Mouse (Mus musculus): Measurements from ENCODE around the gene Fmo2. TPM values are rescaled to one million over a fixed set of nuclear protein-coding genes. Genes with fewer than 3 reads are reported as not detected.

Fmo2 gene
- total and polyA plus RNA-seq, 3 experiments: 17.9 to 52.9 (median 35.5) TPM

DNA sequence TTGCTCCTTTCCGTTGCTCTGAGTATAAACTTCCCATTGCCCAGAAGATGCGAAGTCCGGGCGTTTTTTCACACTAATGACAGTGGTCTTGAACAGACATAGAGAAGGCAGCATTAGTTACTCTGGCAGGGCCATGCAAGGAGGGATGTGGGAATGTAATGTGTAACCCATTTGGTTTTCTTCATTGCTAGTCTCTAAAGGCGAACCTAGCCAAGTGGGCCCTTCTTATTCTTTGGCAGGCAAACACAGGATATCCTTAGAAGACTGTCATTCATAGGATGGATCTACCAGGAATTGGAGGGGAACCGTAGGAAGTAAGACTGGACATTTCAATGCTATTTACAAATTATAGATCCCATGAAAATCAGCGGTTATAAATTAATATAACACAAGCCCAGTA is 10.9 kb downstream of the Fmo2 start:
- Histone ChIP-seq H3K4me3 (no peak overlapping the region), H3K27me3 (ENCODE audit: control insufficient read depth, insufficient read depth, low read length) (no peaks in the 10 kb centered on the region), H3K4me1 (ENCODE audit: control insufficient read depth, insufficient read depth, low read length) (peaks cover 7% of the 10 kb centered on the region), H3K27ac (peak overlapping the region; percentile 80), H3K79me2 (replicated peaks; ENCODE audit: control insufficient read depth, insufficient read depth, low read length) (no peaks in the 10 kb centered on the region), H3K9ac (ENCODE audit: low read depth, low read length) (no peak overlapping the region), H3K36me3 (ENCODE audit: control insufficient read depth, insufficient read depth, low read length) (peaks cover 18% of the 10 kb centered on the region)
- TF ChIP-seq EP300 (IDR thresholded peaks at IDR 0.05; ENCODE audit: insufficient read depth, low read depth, low read length): no peak
- no peak for TF ChIP-seq CTCF (IDR thresholded peaks at IDR 0.05)
- TF ChIP-seq POLR2A (IDR thresholded peaks at IDR 0.05; ENCODE audit: insufficient read depth, low read depth, low read length): no peak
- intact Hi-C loops (cut with DNase I): loop anchor here (2.0 to 5.0 kb wide), 2 partner anchors 21 to 70 kb away; partner anchors contain the start of gene Fmo1
- 57% methylated on average over 7 of the region's 7 CpGs for WGBS
- DNase-seq: no peak

DNA sequence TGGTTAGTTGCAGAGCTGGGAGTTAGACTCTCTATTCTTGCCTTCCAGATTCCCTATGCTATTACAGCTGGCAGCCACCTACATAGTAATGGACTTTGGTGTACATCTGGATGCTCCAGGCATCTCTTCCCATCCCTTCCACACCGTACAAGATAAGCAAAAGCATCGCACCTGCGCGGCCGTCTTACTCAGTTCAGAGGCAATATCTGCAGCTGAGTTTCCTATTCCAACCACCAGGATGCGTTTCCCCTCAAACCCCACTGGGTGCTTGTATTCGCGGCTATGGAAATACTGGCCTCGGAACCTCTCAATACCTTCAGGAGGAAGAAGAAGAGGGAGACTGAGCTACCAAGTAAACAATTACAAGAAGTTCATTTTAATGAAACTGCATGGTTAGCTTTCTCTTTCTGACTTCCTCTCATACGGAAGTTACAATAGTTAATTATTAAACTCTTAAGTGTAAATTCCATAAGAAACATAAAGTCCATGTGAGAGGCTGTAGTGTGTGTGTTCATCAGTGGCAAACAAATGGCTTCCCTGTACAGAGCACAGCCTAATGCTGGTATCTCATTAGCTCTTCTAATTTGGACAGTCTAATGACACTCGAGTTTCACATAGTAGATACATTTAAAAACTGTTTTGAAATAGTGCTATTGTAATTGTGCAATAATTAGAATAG is 12.2 kb downstream of the Fmo2 start:
- no peak overlapping the region for H3K27ac ChIP-seq
- intact Hi-C loops (cut with DNase I): loop anchor here (2.0 to 5.0 kb wide), 2 partner anchors 19 to 69 kb away; partner anchors contain the start of gene Fmo1
- no peak overlapping the region for H3K9ac ChIP-seq (ENCODE audit: low read depth, low read length)
- 78% methylated on average over 11 of the region's 11 CpGs for WGBS
- peaks cover 3% of the 10 kb centered on the region; the same call in 1 of the 2 replicates for H3K4me1 ChIP-seq (ENCODE audit: control insufficient read depth, insufficient read depth, low read length)
- H3K27me3 ChIP-seq (ENCODE audit: control insufficient read depth, insufficient read depth, low read length): no peaks in the 10 kb centered on the region
- no peaks in the 10 kb centered on the region for H3K79me2 ChIP-seq (replicated peaks; ENCODE audit: control insufficient read depth, insufficient read depth, low read length)
- TF ChIP-seq EP300 (IDR thresholded peaks at IDR 0.05; ENCODE audit: insufficient read depth, low read depth, low read length) (no peak), CTCF (IDR thresholded peaks at IDR 0.05) (no peak), POLR2A (IDR thresholded peaks at IDR 0.05; ENCODE audit: insufficient read depth, low read depth, low read length) (no peak)
- peaks cover 19% of the 10 kb centered on the region for H3K36me3 ChIP-seq (ENCODE audit: control insufficient read depth, insufficient read depth, low read length)
- DNase-seq: no peak
- H3K4me3 ChIP-seq: no peak overlapping the region

DNA sequence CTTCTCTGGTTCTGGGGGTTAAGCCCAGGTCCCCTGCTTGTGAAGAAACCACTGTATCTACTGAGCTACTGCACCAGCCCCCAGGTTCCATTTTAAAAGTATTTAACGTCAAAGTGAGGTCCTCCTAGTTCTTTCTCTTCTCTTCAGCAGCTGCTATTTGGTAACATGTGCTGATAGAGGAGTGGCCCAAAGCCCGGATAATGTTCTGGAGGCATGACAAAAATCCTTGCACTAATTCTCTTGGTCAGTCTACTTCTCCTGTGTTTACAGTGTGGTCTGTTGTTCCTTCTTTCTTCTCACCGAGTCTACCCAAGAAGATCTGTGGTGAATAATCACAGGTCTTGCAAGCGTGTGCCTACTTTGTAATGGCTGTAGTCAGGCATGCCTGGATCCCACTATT is 15.8 kb downstream of the Fmo2 start:
- intact Hi-C loops (cut with DNase I): no loop called here
- TF ChIP-seq EP300 (IDR thresholded peaks at IDR 0.05; ENCODE audit: insufficient read depth, low read depth, low read length) (no peak), POLR2A (IDR thresholded peaks at IDR 0.05; ENCODE audit: insufficient read depth, low read depth, low read length) (peak; percentile 22; the same call in 1 of the 2 replicates)

DNA sequence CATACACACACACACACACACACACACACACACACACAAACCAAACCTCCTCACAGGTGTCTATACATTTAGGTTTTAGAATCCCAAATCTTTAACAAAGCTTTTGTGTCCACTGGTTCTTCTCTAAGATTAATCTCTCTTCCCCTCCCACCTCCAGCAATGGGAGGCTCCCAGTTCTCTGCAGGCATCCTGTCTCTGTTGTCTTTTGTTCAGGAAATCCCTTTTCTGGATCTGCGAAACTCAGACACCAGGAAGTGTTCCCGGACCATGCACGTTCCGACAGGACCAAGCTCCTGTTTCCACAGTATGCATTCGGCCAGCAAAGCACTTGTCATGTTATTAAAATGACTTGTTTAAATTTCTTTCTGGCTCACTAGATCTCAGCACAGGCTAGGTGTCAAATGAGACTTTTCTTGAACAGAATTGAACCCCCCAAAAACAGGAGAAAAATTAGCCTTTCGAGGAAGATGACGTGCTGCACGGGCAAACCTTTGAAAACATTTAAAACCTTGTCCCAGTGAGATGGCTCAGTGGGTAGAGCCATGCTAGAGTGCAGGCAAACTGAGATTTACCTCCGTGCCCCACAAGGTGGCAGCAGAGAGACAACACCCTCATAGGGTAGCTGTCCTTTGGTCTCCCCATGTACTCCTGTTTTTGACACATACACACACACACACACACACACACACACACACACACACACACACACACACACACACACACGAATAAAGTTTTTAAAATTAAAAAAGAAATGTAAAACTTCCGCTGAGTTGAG is 18.7 kb downstream of the Fmo2 start:
- Histone ChIP-seq H3K36me3 (ENCODE audit: control insufficient read depth, insufficient read depth, low read length) (peaks cover 5% of the 10 kb centered on the region), H3K79me2 (replicated peaks; ENCODE audit: control insufficient read depth, insufficient read depth, low read length) (no peaks in the 10 kb centered on the region), H3K27ac (peak overlapping the region; percentile 69), H3K4me1 (ENCODE audit: control insufficient read depth, insufficient read depth, low read length) (peaks cover 3% of the 10 kb centered on the region), H3K9ac (ENCODE audit: low read depth, low read length) (no peak overlapping the region), H3K4me3 (no peak overlapping the region), H3K27me3 (ENCODE audit: control insufficient read depth, insufficient read depth, low read length) (no peaks in the 10 kb centered on the region)
- WGBS: 38% methylated on average over 11 of the region's 11 CpGs
- peak; percentile 53 to 76 for DNase-seq
- TF ChIP-seq EP300 (IDR thresholded peaks at IDR 0.05; ENCODE audit: insufficient read depth, low read depth, low read length) (peak; percentile 66), CTCF (IDR thresholded peaks at IDR 0.05) (peak; percentile 68), POLR2A (IDR thresholded peaks at IDR 0.05; ENCODE audit: insufficient read depth, low read depth, low read length) (0 out of 2 replicates have a peak, but pooled peaks have one; percentile 35)
- intact Hi-C loops (cut with DNase I): no loop called here

More for the DNA sequence above, 15.8 kb downstream of the Fmo2 start:
- no peak overlapping the region for H3K9ac ChIP-seq (ENCODE audit: low read depth, low read length)
- H3K79me2 ChIP-seq (replicated peaks; ENCODE audit: control insufficient read depth, insufficient read depth, low read length): no peaks in the 10 kb centered on the region
- no peak overlapping the region for H3K4me3 ChIP-seq
- DNase-seq: peak in 1 of 2 experiments; percentile 28
- H3K36me3 ChIP-seq (ENCODE audit: control insufficient read depth, insufficient read depth, low read length): peaks cover 12% of the 10 kb centered on the region
- H3K4me1 ChIP-seq (ENCODE audit: control insufficient read depth, insufficient read depth, low read length): peaks cover 5% of the 10 kb centered on the region
- WGBS: 63% methylated on average over 4 of the region's 4 CpGs
- no peaks in the 10 kb centered on the region for H3K27me3 ChIP-seq (ENCODE audit: control insufficient read depth, insufficient read depth, low read length)
- peak overlapping the region; percentile 9 for H3K27ac ChIP-seq

DNA sequence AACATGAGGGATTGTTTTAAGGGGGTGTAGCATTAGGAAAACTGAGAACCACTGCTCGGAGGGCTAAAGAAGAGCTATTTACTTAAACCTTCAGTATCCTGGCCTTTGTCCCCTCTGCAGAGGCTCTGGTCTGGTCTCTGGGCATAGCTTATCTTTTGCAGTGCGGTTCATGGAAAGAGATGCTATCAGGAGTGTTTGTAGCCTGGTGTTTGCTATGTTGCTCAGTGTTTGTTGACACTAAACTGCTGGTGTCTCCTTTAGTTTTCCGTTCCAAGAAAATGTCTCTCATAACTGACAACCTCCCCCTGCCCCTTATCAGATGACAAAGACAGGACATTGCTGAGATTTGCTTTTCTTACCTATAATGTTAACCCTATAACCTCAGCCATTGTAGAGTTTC is 23.4 kb downstream of the Fmo2 start:
- H3K4me3 ChIP-seq: no peak overlapping the region
- no peaks in the 10 kb centered on the region for H3K27me3 ChIP-seq (ENCODE audit: control insufficient read depth, insufficient read depth, low read length)
- peaks cover 9% of the 10 kb centered on the region for H3K4me1 ChIP-seq (ENCODE audit: control insufficient read depth, insufficient read depth, low read length)
- DNase-seq: no peak
- TF ChIP-seq POLR2A (IDR thresholded peaks at IDR 0.05; ENCODE audit: insufficient read depth, low read depth, low read length) (no peak), EP300 (IDR thresholded peaks at IDR 0.05; ENCODE audit: insufficient read depth, low read depth, low read length) (no peak), CTCF (IDR thresholded peaks at IDR 0.05) (no peak)
- no peak overlapping the region for H3K9ac ChIP-seq (ENCODE audit: low read depth, low read length)
- intact Hi-C loops (cut with DNase I): no loop called here
- H3K36me3 ChIP-seq (ENCODE audit: control insufficient read depth, insufficient read depth, low read length): no peaks in the 10 kb centered on the region
- WGBS: 47% methylated on average over 3 of the region's 3 CpGs
- no peak overlapping the region for H3K27ac ChIP-seq
- no peaks in the 10 kb centered on the region for H3K79me2 ChIP-seq (replicated peaks; ENCODE audit: control insufficient read depth, insufficient read depth, low read length)

All from heart, adult 2 months (tissue).